Mouse (Mus musculus) left cerebral cortex, postnatal 4 days (tissue): Measurements from ENCODE around the gene Kcnma1. TPM values are rescaled to one million over a fixed set of nuclear protein-coding genes. Genes with fewer than 3 reads are reported as not detected.
A peak's percentile ranks its signal among the peaks of the same experiment; 100 is the strongest.

Source experiments
- DNase-seq: peaks from one replicate; pipeline ENCODE4 v3.0.0-alpha.2; 2022
- intact Hi-C: fragments of 180-260 bp; cut with DNase I; formaldehyde crosslinking; loops from one replicate; pipeline ENCODE4 v1.15.1; 2025
- total RNA-seq, 2 experiments: library from RNA; stranded (reverse); gene quantifications; 2 replicates each; pipeline ENCODE4 v1.2.3; 2021

The Kcnma1 gene
- total RNA-seq, 2 experiments from 2014 or later: 115 to 124 TPM

GRCm38 (mm10) chr14:23390768-23391167 lies 623.5 kb downstream of the Kcnma1 start:
- no peak for DNase-seq
- intact Hi-C loops: loop anchor here (5.0 kb wide), 1 partner anchor 343 kb away; no protein-coding TSS in a partner anchor

GRCm38 (mm10) chr14:23390161-23390560 lies 624.1 kb downstream of the Kcnma1 start:
- DNase-seq: no peak
- intact Hi-C loops: loop anchor here (5.0 kb wide), 1 partner anchor 343 kb away; no protein-coding TSS in a partner anchor

DNA sequence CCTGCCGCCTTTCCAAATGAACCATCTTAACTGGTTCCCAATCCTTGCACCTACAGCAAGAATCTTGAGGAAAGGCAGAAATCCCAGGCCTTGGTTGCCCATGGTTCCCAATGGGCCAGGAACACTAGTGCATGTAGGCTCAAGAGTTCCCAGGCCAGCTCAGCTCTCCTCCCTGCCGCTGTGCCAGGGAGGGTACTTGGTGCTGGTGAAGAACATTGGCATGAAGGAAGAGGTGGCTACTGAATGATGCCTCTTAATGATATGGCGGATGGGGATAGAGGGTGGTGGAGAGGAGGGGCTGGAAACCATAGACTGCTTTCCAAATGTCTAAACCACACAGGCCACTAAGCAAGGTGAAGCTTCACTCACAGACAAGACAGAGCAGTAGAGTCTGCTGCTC lies 627.5 kb downstream of the Kcnma1 start:
- intact Hi-C loops: no loop called here

DNA sequence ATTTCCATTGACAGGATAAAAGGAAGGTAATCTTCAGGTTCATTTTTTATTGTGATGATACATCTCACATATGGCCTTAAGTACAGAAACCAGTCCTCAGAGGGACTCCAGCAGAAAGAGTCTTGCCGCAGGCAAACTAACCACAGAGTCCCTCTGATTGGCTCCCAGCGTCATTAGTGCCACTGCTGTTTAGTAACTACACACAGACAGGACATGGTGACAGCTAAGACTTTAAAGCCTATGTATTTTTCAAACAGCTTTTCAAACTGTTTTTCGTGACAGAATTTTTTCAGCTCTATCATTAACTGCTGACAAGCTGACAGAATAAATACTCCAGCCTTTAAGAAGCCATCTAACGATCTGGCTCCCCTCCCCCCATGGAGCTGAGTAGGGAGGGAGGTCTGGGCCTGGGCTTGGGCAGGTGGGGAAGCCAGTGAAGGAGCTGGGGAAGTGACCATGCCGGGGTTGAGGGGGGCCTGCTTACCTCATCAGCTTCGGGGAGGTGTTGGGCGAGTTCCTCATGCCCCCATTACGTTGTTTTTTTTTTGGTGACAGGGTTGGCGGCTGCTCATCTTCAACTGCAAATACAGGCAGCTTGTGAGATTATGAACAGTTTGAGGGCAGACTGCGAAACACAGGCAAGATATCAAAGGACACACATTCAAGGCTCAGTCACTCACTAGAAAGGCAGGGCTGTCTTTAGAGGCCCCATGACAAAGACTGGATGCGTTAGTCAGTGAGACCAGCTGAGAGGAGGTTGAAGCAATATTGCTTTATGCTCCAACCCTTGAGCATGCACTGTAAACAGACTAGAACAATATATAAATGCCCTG lies 628.3 kb downstream of the Kcnma1 start:
- no peak for DNase-seq

More for the DNA sequence above, 627.5 kb downstream of the Kcnma1 start:
- DNase-seq: no peak

GRCm38 (mm10) chr14:23378351-23379087 lies 635.8 kb downstream of the Kcnma1 start:
- no peak for DNase-seq
- intact Hi-C loops: no loop called here

More for the DNA sequence above, 628.3 kb downstream of the Kcnma1 start:
- intact Hi-C loops: no loop called here

DNA sequence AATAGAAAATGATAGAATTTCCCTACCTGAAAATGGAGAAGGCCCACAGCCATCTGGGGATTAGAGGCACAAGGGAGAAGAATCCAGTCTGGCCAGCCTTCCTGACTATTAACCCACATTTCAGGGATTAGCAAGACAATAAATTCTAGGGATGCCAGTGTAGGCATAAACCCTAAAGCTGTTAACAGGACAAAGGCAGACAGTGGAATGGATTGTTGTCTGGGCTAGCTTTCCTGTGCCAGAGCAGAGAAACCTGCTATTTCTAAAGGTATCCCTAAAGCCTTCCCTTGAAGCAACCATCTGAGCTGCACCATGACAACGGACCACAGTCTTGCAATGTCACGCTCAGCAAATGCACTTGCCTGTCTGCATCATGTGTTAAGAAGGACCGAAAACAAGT lies 642.3 kb downstream of the Kcnma1 start:
- DNase-seq: no peak
- intact Hi-C loops: no loop called here

GRCm38 (mm10) chr14:23360491-23360995 lies 653.7 kb downstream of the Kcnma1 start:
- no peak for DNase-seq

DNA sequence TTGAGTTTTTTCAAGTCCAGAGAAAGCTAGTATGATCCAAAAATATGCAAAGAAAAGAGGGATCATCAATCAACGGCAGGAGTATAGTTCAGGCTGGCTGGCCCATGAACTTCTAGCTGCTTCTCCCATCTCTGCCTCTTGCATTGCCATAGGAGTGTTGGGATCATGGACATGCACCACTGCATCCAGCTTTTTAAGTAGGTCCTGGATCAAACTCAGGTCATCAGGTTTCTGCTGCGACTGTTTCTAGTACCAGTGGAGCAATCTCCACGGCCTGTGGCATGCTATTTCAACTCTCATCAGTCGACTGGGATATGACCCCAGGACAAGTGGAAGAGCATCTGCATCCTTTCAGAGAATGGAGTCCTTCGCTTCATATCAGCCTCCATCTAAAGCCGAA lies 655.5 kb downstream of the Kcnma1 start:
- intact Hi-C loops: no loop called here
- DNase-seq: no peak

More at GRCm38 (mm10) chr14:23360491-23360995, 653.7 kb downstream of the Kcnma1 start:
- intact Hi-C loops: no loop called here

DNA sequence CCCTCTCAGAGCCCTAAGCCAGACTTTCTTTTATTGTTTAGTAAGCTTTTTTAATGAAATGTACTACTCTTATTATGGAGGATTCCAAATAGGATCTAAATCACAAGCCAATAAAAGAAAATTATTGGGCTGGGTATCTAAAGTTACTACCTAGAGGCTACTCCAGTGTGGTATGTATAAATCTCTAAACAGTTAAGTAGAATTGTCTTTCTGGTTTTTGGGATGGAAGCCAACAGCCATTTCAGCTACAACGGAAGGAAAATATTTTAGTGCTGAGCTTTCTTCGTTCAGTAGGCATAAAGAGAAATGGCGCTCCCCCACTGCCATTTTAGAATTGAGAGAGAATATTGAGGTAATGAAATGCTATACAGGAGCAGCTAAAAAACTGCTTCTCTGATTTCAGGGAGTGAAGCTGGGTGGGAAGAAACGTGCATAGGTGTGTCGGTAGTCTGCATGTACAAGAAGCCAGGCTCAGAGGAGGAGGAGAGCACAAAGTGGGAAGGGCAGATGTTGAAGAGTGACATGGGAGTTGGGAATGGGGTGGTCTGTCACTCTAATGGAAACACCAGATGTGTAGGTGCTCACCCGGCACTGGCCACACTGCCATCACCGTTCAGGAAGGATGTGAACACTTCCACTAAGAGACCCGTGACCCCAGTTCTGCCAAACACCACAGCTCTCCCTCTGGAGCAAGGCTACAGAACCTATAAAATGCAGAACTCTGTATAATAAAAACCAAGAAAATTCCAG lies 656.6 kb downstream of the Kcnma1 start:
- intact Hi-C loops: no loop called here
- no peak for DNase-seq

DNA sequence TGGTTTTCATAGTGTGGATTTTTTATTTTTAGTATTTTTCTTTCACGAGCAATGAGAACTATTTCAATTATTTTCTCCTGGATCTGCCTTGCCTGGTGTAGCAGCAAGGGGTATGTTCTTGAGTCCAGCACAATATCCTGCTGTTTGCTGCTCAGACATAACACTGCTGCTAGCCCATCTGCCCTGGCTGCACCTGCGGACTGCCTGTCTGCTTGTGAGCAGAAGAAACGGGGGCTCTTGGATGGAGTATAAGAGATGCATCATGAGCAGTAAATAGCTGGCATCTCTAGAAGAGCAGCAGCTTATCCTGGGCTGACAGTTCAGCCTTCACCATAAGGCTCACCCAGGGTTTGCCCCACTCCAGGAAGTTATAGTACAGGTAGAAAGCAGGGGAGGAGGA lies 687.5 kb downstream of the Kcnma1 start:
- DNase-seq: peak; percentile 56
- intact Hi-C loops: no loop called here

- intact Hi-C loops: no loop called here
- DNase-seq: no peak
Measured at GRCm38 (mm10) chr14:23305288-23305687, 709.0 kb downstream of the Kcnma1 start.

DNA sequence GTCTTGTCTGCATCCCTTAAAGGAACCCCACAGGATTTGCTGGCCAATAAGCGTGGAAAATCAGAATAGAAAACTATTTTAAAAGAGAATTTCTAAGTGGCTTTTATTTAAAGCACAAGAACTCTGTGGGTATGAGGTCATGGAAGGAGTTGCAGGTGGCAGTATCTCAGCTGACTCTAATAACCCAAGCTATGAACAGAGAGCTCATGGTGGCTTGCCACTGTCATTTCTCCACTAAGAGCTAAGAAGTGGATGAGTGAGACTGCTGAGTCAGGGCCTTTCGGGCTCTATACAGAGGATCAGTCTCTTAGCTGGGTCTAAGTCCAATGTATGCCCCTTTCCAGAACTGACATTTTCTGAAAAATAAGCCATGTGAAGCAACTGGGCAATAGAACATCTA lies 713.8 kb downstream of the Kcnma1 start:
- no peak for DNase-seq
- intact Hi-C loops: no loop called here

GRCm38 (mm10) chr14:23290634-23291033 lies 723.7 kb downstream of the Kcnma1 start:
- intact Hi-C loops: no loop called here
- no peak for DNase-seq

GRCm38 (mm10) chr14:23266554-23267309 lies 747.6 kb downstream of the Kcnma1 start:
- DNase-seq: no peak
- intact Hi-C loops: no loop called here

- intact Hi-C loops: no loop called here
Measured at GRCm38 (mm10) chr14:23253154-23253553, 761.1 kb downstream of the Kcnma1 start.

DNA sequence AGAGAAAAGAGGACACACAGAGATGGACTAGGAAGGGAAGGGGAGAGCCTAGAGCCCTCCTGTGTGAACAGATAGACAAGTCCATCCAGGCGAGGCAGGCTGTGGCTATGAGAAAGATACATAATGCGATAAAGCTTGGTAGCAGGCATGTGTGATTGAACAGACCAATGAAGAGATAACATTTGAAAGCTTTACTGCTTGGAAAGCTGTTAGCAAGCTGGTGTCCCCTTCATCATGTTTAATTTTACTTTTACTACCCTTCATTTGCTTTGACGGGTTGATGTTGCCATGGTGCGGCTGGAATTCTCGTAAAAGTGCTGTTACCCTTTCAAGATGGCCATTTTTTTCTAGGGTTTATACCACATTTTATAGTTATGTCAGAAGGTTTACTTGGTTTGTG lies 769.8 kb downstream of the Kcnma1 start:
- no peak for DNase-seq
- intact Hi-C loops: no loop called here

More at GRCm38 (mm10) chr14:23253154-23253553, 761.1 kb downstream of the Kcnma1 start:
- no peak for DNase-seq

DNA sequence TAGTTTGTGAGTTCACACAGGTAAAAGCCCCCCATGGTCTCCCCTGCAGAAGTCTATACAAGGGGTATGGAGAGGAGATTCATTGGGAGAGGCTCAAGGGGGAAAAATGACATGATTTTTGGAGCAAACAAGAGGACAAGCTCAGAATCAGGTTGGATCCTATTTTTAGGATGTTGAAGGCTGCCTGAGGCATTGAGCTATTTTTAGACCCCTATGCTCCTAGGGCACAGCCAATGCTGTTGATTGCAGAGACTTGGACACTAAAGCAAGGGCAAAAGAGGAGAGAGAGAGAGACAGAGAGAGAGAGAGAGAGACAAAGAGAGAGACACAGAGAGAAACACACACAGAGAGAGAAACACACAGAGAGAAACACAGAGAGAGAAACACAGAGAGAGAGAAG lies 770.4 kb downstream of the Kcnma1 start:
- intact Hi-C loops: no loop called here
- DNase-seq: no peak
